ENCODE assay signal across 8 mouse cellular contexts in the genomic region with DNA sequence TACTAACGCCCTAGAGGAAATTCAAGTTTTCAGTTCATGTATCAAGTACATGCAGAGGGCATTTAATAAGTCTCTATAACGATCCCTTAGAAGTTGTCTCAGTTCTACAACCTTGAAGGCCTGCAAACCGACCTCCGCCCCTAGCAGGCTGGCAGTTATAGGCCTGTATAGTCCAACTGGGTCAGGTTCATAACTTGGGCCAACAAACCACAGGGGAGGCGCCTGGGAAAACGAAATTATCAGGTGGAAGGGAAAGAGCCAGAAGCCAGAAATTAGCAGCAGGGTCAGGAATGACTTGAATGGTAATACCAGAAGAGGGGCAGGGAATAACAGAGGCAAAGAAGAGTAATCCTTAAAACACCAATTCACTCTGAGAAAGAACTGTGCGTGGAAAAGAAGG. TPM values are rescaled to one million over a fixed set of nuclear protein-coding genes. Genes with fewer than 3 reads are reported as not detected.
DNase-seq lines count a peak whose midpoint lies in the region; ATAC-seq and TF ChIP-seq lines count a peak whose summit lies in the region.

No protein-coding gene starts in this region.

- no peaks in the 10 kb centered on the region for H3K4me1 ChIP-seq in cerebellum, adult 2 months (ENCODE audit: control insufficient read depth, insufficient read depth, low read length)
- peaks cover 5% of the 10 kb centered on the region for H3K4me1 ChIP-seq in forebrain, embryonic 12.5 days
- peaks cover 19% of the 10 kb centered on the region for H3K4me1 ChIP-seq in hindbrain, embryonic 15.5 days (replicated peaks)
- peaks cover 1% of the 10 kb centered on the region; the same call in 1 of the 2 replicates for H3K4me1 ChIP-seq in liver, adult 2 months (ENCODE audit: control insufficient read depth, insufficient read depth, low read length)

- H3K27ac ChIP-seq in cerebellum, adult 2 months (ENCODE audit: insufficient read depth, low read length): no peak overlapping the region
- no peak overlapping the region for H3K27ac ChIP-seq in forebrain, embryonic 12.5 days
- peak overlapping the region; percentile 69; the same call in 1 of the 2 replicates for H3K27ac ChIP-seq in hindbrain, embryonic 15.5 days (replicated peaks)
- peak overlapping the region; percentile 94 for H3K27ac ChIP-seq in liver, adult 2 months (replicated peaks; ENCODE audit: insufficient read depth, low read depth, low read length)

- no peak for ATAC-seq in cerebellum, adult (ENCODE audit: insufficient number of reproducible peaks, low FRiP score, low TSS enrichment)
- no peak for ATAC-seq in forebrain, embryonic 12.5 days (ENCODE audit: low FRiP score)
- ATAC-seq in hindbrain, embryonic 15.5 days (ENCODE audit: low FRiP score, low read depth): no peak
- ATAC-seq in monocyte, adult 5-6 weeks (replicated peaks; ENCODE audit: insufficient number of reproducible peaks, low FRiP score, low TSS enrichment, poor library complexity, severe bottlenecking): no peak

- peak; percentile 32 to 36 for DNase-seq in cerebellum, adult 2 months
- peak; percentile 47 for DNase-seq in adrenal gland, adult 2 months
- DNase-seq in liver, adult 2 months (ENCODE audit: extremely low read depth, low read depth, low spot score): peak; percentile 83
- DNase-seq in right cerebral cortex, postnatal 10 days (ENCODE audit: low spot score in 2 of 2): no peak

- TF ChIP-seq CTCF in cerebellum, adult 2 months (IDR thresholded peaks at IDR 0.05; ENCODE audit: borderline replicate concordance, insufficient read depth, low read depth, low read length): no peak
- no peak for TF ChIP-seq CTCF in liver, adult 2 months (IDR thresholded peaks at IDR 0.05; ENCODE audit: low read depth, low read length)

- WGBS in cerebellum, adult 2 months: 17% methylated on average over 7 of the region's 7 CpGs
- 37% methylated on average over 7 of the region's 7 CpGs for WGBS in forebrain, embryonic 12.5 days
- WGBS in hindbrain, embryonic 15.5 days: 34% methylated on average over 7 of the region's 7 CpGs
- 8% methylated on average over 7 of the region's 7 CpGs for WGBS in liver, adult 2 months

- H3K9me3 ChIP-seq in forebrain, embryonic 12.5 days: no peaks in the 10 kb centered on the region
- no peaks in the 10 kb centered on the region for H3K9me3 ChIP-seq in hindbrain, embryonic 15.5 days

- H3K4me3 ChIP-seq in cerebellum, adult 2 months (replicated peaks; ENCODE audit: insufficient read depth, low read depth, low read length): peak overlapping the region; percentile 73
- peak overlapping the region; percentile 90 for H3K4me3 ChIP-seq in forebrain, embryonic 12.5 days (replicated peaks)
- H3K4me3 ChIP-seq in hindbrain, embryonic 15.5 days: peak overlapping the region; percentile 86
- H3K4me3 ChIP-seq in liver, adult 2 months (ENCODE audit: insufficient read depth, low read depth, low read length): peak overlapping the region; percentile 90

- H3K27me3 ChIP-seq in cerebellum, adult 2 months (ENCODE audit: control insufficient read depth, insufficient read depth, low read length): no peaks in the 10 kb centered on the region
- H3K27me3 ChIP-seq in forebrain, embryonic 12.5 days: no peaks in the 10 kb centered on the region
- no peaks in the 10 kb centered on the region for H3K27me3 ChIP-seq in hindbrain, embryonic 15.5 days
- no peaks in the 10 kb centered on the region for H3K27me3 ChIP-seq in liver, adult 2 months (ENCODE audit: control insufficient read depth, insufficient read depth, low read length)

- no peak for TF ChIP-seq POLR2A in cerebellum, adult 2 months (IDR thresholded peaks at IDR 0.05; ENCODE audit: borderline replicate concordance, insufficient read depth, low read length)
- no peak for TF ChIP-seq POLR2A in liver, adult 2 months (IDR thresholded peaks at IDR 0.05; ENCODE audit: extremely low read depth, insufficient read depth, low read length)

- H3K4me2 ChIP-seq in forebrain, embryonic 12.5 days: peak overlapping the region; percentile 69
- H3K4me2 ChIP-seq in hindbrain, embryonic 15.5 days: peak overlapping the region; percentile 84

- peaks cover 9% of the 10 kb centered on the region; the same call in 1 of the 2 replicates for H3K36me3 ChIP-seq in forebrain, embryonic 12.5 days (replicated peaks)
- H3K36me3 ChIP-seq in hindbrain, embryonic 15.5 days: peaks cover 2% of the 10 kb centered on the region; the same call in 1 of the 2 replicates
- peaks cover 7% of the 10 kb centered on the region; the same call in 1 of the 2 replicates for H3K36me3 ChIP-seq in liver, adult 2 months (ENCODE audit: control insufficient read depth, insufficient read depth, low read length)

- H3K79me2 ChIP-seq in liver, adult 2 months (ENCODE audit: control insufficient read depth, insufficient read depth, low read length): peaks cover 13% of the 10 kb centered on the region; the same call in 1 of the 2 replicates

- H3K9ac ChIP-seq in forebrain, embryonic 12.5 days: peak overlapping the region; percentile 90
- peak overlapping the region; percentile 76 for H3K9ac ChIP-seq in hindbrain, embryonic 15.5 days
- H3K9ac ChIP-seq in liver, adult 2 months (ENCODE audit: low read depth, low read length): peak overlapping the region; percentile 85

RNA-seq across cellular contexts. Expression of gene Chchd3, which starts 0.8 kb away (rescaled TPM):
- 154 and 157 TPM in 2 replicates for polyA plus RNA-seq in cerebellum, adult 2 months (2012; rRNA removed)
- 100 to 1,000 TPM; 203 to 235 TPM for total RNA-seq in adrenal gland, adult 2 months (2021)
- 139 and 158 TPM in 2 replicates for polyA plus RNA-seq in adrenal gland, adult 2 months (2012; rRNA removed)
- polyA plus RNA-seq in forebrain, embryonic 12.5 days (2016; fragmentation: Nextera tagmentation; extraction: Ambion mirVana): 132 and 139 TPM in 2 replicates
- polyA plus RNA-seq in hindbrain, embryonic 15.5 days (2015; fragmentation: Nextera tagmentation; extraction: Ambion mirVana): 112 and 121 TPM in 2 replicates
- total RNA-seq in liver, adult 2 months (2014; rRNA removed): 140 and 158 TPM in 2 replicates
- polyA plus RNA-seq in liver, adult 2 months (2012; rRNA removed): 88.0 and 93.0 TPM in 2 replicates
- total RNA-seq in monocyte, adult 5-6 weeks (2017): 112 to 116 TPM (median 114 TPM) in 3 replicates

Comparison
In these comparisons a context has a peak if more than half of its experiments do, and no peak if none do; other contexts are left out.
1. DNase-seq: peak in cerebellum, adult 2 months (2 of 2), adrenal gland, adult 2 months (single experiment) and liver, adult 2 months (single experiment); none in right cerebral cortex, postnatal 10 days (0 of 2).
2. H3K27ac ChIP-seq: peak in hindbrain, embryonic 15.5 days (single experiment) and liver, adult 2 months (single experiment); none in cerebellum, adult 2 months (single experiment) and forebrain, embryonic 12.5 days (single experiment).
3. Peak in every context shown above with its lines, with median percentiles within 50 percentile points of each other: H3K4me3 ChIP-seq and H3K9ac ChIP-seq.